Mouse (Mus musculus): ENCODE measurements around the gene Pygo1.

Gene Pygo1

GRCm38 (mm10) chr9:72935309-72935708 is 9.9 kb downstream of the Pygo1 start:
- no peak for DNase-seq (ENCODE audit: extremely low read depth, low read depth)

- no peak for DNase-seq (ENCODE audit: extremely low read depth, low read depth)
These were observed 10.9 kb downstream of the Pygo1 start for GRCm38 (mm10) chr9:72936301-72936700.

- no peak for DNase-seq (ENCODE audit: extremely low read depth, low read depth)
These were observed 18.0 kb downstream of the Pygo1 start for GRCm38 (mm10) chr9:72943424-72943823.

- no peak for DNase-seq (ENCODE audit: extremely low read depth, low read depth)
These were observed 18.8 kb downstream of the Pygo1 start for GRCm38 (mm10) chr9:72944286-72944685.

- DNase-seq (ENCODE audit: extremely low read depth, low read depth): no peak
These were observed 21.6 kb downstream of the Pygo1 start for GRCm38 (mm10) chr9:72947010-72947409.

- DNase-seq (ENCODE audit: extremely low read depth, low read depth): no peak
These were observed 24.1 kb downstream of the Pygo1 start for GRCm38 (mm10) chr9:72949572-72949971.

- no peak for DNase-seq (ENCODE audit: extremely low read depth, low read depth)
These were observed 29.3 kb downstream of the Pygo1 start for GRCm38 (mm10) chr9:72954746-72955145.

- DNase-seq (ENCODE audit: extremely low read depth, low read depth): peak; percentile 46
These were observed 30.1 kb downstream of the Pygo1 start for GRCm38 (mm10) chr9:72955546-72955945.

- peak; percentile 46 for DNase-seq (ENCODE audit: extremely low read depth, low read depth)
These were observed 33.3 kb downstream of the Pygo1 start, which contains the start of the genes Dyx1c1 and Gm44503 for GRCm38 (mm10) chr9:72958521-72959450. Gene Dyx1c1 (plus strand): TSS chr9:72958785. Gene Gm44503 (plus strand): TSS chr9:72958852.

- DNase-seq (ENCODE audit: extremely low read depth, low read depth): no peak
These were observed 35.9 kb downstream of the Pygo1 start for GRCm38 (mm10) chr9:72961346-72961745.

- no peak for DNase-seq (ENCODE audit: extremely low read depth, low read depth)
These were observed 36.5 kb downstream of the Pygo1 start for GRCm38 (mm10) chr9:72961959-72962358.

- DNase-seq (ENCODE audit: extremely low read depth, low read depth): no peak
These were observed 43.1 kb downstream of the Pygo1 start for GRCm38 (mm10) chr9:72968349-72969061.

GRCm38 (mm10) chr9:72969874-72970273 is 44.4 kb downstream of the Pygo1 start:
- DNase-seq (ENCODE audit: extremely low read depth, low read depth): no peak

GRCm38 (mm10) chr9:72972435-72972834 is 47.0 kb downstream of the Pygo1 start:
- no peak for DNase-seq (ENCODE audit: extremely low read depth, low read depth)

- no peak for DNase-seq (ENCODE audit: extremely low read depth, low read depth)
These were observed 47.5 kb downstream of the Pygo1 start for GRCm38 (mm10) chr9:72972984-72973383.

GRCm38 (mm10) chr9:72974734-72975133 is 49.3 kb downstream of the Pygo1 start:
- no peak for DNase-seq (ENCODE audit: extremely low read depth, low read depth)

- no peak for DNase-seq (ENCODE audit: extremely low read depth, low read depth)
These were observed 49.8 kb downstream of the Pygo1 start for GRCm38 (mm10) chr9:72975242-72975641.

GRCm38 (mm10) chr9:72983066-72983465 is 57.6 kb downstream of the Pygo1 start:
- DNase-seq (ENCODE audit: extremely low read depth, low read depth): no peak

- DNase-seq (ENCODE audit: extremely low read depth, low read depth): peak; percentile 97
These were observed 60.1 kb downstream of the Pygo1 start, which contains the start of the genes Ccpg1os and Ccpg1 for GRCm38 (mm10) chr9:72985250-72986220. Gene Ccpg1os (minus strand): TSS chr9:72985382. Gene Ccpg1 (plus strand): TSS chr9:72985429.

- DNase-seq (ENCODE audit: extremely low read depth, low read depth): no peak
These were observed 62.3 kb downstream of the Pygo1 start for GRCm38 (mm10) chr9:72987703-72988102.

- no peak for DNase-seq (ENCODE audit: extremely low read depth, low read depth)
These were observed 63.3 kb downstream of the Pygo1 start for GRCm38 (mm10) chr9:72988706-72989105.

All from MEL-GATA-1-ER (cell line).